Mouse (Mus musculus): ENCODE data around the gene Kcnq5.

DNA sequence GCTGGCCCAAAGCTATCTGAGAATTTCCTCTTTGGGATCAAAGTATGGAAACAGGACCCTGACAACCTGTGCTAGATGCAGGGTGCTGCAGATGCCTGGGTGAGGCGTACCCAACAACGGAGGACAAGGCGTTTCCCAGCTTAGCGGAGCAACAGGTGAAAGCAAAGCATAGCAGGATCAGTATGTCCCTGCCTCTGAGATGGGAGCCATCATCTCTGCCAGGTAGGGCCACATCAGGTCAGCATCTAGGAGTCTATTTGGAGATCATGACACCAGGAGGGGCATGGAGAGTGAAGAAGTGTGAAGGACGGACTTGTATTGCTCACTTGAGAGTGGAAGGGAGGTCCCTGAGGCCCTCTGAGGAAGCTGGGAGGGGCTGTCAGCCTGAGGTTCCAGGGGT lies 505.8 kb downstream of the Kcnq5 start:
- no peak for TF ChIP-seq GATA1 (IDR thresholded peaks at IDR 0.05; ENCODE audit: low read length)
- no peak for TF ChIP-seq TAL1 (IDR thresholded peaks at IDR 0.05; ENCODE audit: low read length)

All from erythroblast, embryonic 14.5 days (primary cell).